Mouse (Mus musculus): Measurements from ENCODE around the gene Fat3. TPM values are rescaled to one million over a fixed set of nuclear protein-coding genes. Genes with fewer than 3 reads are reported as not detected.

Gene Fat3
- polyA plus RNA-seq, 1 experiment, result 0.14 TPM

DNA sequence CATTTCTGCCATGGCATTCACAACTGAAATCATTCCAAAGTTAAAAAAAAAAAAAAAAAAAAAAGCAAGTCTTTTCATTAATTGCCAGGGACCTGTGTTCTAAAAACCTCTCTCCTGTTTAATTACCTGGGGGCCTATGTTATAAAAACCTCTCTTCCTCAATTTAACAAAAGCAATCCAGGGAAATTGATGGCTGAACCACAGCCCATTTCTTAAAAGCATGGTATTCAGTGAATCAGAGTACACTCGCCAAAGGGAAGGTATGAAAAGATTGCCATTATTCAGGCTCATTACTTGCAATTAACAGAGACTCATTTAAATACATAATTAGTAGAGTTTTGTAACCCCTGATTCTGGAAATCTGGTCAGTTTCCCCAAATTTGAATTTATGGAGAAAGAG is 314.6 kb downstream of the Fat3 start:
- TF ChIP-seq POLR2A (IDR thresholded peaks at IDR 0.05; ENCODE audit: low read depth, low read length) (no peak), CTCF (conservative IDR thresholded peaks at IDR 0.05; ENCODE audit: insufficient read depth, insufficient read length, low read depth, low read length) (no peak)
- 95% methylated on average over 1 of the region's 1 CpGs for WGBS
- H3K36me3 ChIP-seq (ENCODE audit: control insufficient read depth, insufficient read depth, low read length), result no peaks in the 10 kb centered on the region
- no peaks in the 10 kb centered on the region for H3K27me3 ChIP-seq (replicated peaks; ENCODE audit: control insufficient read depth, insufficient read depth, low read length)
- no peaks in the 10 kb centered on the region for H3K4me1 ChIP-seq (ENCODE audit: control insufficient read depth, insufficient read depth, low read length)
- DNase-seq, result no peak
- H3K27ac ChIP-seq (ENCODE audit: insufficient read depth, low read depth, low read length), result no peak overlapping the region
- H3K4me3 ChIP-seq (ENCODE audit: insufficient read depth, low read depth, low read length), result no peak overlapping the region

GRCm38 (mm10) chr9:16169238-16169637 is 331.8 kb downstream of the Fat3 start:
- DNase-seq, result peak; percentile 4
- H3K4me3 ChIP-seq (ENCODE audit: insufficient read depth, low read depth, low read length), result no peak overlapping the region
- no peaks in the 10 kb centered on the region for H3K36me3 ChIP-seq (ENCODE audit: control insufficient read depth, insufficient read depth, low read length)
- TF ChIP-seq POLR2A (IDR thresholded peaks at IDR 0.05; ENCODE audit: low read depth, low read length), result no peak
- no peak for TF ChIP-seq CTCF (conservative IDR thresholded peaks at IDR 0.05; ENCODE audit: insufficient read depth, insufficient read length, low read depth, low read length)
- H3K4me1 ChIP-seq (ENCODE audit: control insufficient read depth, insufficient read depth, low read length), result no peaks in the 10 kb centered on the region
- WGBS, result 74% methylated on average over 4 of the region's 4 CpGs
- no peak overlapping the region for H3K27ac ChIP-seq (ENCODE audit: insufficient read depth, low read depth, low read length)
- H3K27me3 ChIP-seq (replicated peaks; ENCODE audit: control insufficient read depth, insufficient read depth, low read length), result no peaks in the 10 kb centered on the region

DNA sequence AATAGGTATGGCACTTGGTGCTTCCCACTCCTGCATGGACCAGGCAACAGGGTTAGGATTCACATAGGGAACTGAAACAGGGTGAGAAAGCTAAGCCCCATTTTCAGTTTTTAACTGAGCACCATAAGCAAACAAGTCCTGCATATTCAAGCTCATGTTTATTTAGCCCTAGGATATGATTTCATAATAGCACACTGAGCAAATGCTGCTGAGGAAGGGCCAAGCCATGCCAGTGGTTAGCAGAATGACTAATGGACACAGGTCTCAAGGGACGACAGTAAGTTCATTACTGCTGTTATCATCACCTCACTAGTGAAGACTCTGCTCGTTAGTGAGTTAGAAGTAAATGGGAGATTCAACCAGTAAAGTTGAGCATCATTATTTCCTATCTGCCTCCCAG is 333.0 kb downstream of the Fat3 start:
- no peaks in the 10 kb centered on the region for H3K4me1 ChIP-seq (ENCODE audit: control insufficient read depth, insufficient read depth, low read length)
- H3K27ac ChIP-seq (ENCODE audit: insufficient read depth, low read depth, low read length), result no peak overlapping the region
- H3K36me3 ChIP-seq (ENCODE audit: control insufficient read depth, insufficient read depth, low read length), result no peaks in the 10 kb centered on the region
- no peak for DNase-seq
- no peak overlapping the region for H3K4me3 ChIP-seq (ENCODE audit: insufficient read depth, low read depth, low read length)
- WGBS, result 52% methylated on average over 2 of the region's 2 CpGs
- TF ChIP-seq CTCF (conservative IDR thresholded peaks at IDR 0.05; ENCODE audit: insufficient read depth, insufficient read length, low read depth, low read length) (no peak), POLR2A (IDR thresholded peaks at IDR 0.05; ENCODE audit: low read depth, low read length) (no peak)
- H3K27me3 ChIP-seq (replicated peaks; ENCODE audit: control insufficient read depth, insufficient read depth, low read length), result no peaks in the 10 kb centered on the region

DNA sequence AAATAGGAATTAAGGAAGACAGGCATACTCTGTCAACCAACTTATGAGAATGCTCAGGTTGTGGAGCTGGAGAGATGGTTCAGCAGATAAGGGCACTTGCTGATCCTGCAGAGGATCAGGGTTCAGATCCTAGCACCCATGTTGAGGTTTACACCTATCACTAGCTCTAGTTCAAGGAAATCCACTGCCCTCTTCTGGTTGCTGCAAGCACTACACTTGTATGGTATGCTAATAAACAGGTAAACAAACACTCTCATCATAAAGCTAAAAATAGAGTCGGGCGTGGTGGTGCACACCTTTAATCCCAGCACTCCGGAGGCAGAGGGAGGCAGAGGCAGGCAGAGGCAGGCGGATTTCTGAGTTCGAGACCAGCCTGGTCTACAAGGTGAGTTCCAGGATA is 341.7 kb downstream of the Fat3 start:
- H3K4me3 ChIP-seq (ENCODE audit: insufficient read depth, low read depth, low read length), result no peak overlapping the region
- WGBS, result 91% methylated on average over 5 of the region's 5 CpGs
- H3K36me3 ChIP-seq (ENCODE audit: control insufficient read depth, insufficient read depth, low read length), result no peaks in the 10 kb centered on the region
- TF ChIP-seq POLR2A (IDR thresholded peaks at IDR 0.05; ENCODE audit: low read depth, low read length) (no peak), CTCF (conservative IDR thresholded peaks at IDR 0.05; ENCODE audit: insufficient read depth, insufficient read length, low read depth, low read length) (no peak)
- H3K27me3 ChIP-seq (replicated peaks; ENCODE audit: control insufficient read depth, insufficient read depth, low read length), result no peaks in the 10 kb centered on the region
- no peak overlapping the region for H3K27ac ChIP-seq (ENCODE audit: insufficient read depth, low read depth, low read length)
- DNase-seq, result no peak
- H3K4me1 ChIP-seq (ENCODE audit: control insufficient read depth, insufficient read depth, low read length), result no peaks in the 10 kb centered on the region

DNA sequence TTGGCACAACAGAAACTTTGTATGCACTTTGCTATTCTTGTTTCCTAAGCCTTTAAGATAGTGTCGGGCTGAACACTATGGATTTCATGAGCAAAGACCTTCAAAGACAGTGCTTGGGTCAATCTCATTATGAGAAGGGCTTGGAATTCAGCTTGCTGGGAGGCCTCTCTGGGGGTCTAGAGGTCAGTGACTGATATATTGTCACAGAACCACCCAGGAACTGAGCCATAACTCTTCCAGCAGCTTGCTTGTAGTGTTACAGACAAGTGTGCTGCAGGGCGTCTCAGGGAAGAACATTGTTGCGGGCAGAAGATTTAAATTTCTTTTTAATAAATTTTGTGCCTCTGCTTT is 347.5 kb downstream of the Fat3 start:
- no peak for TF ChIP-seq POLR2A (IDR thresholded peaks at IDR 0.05; ENCODE audit: low read depth, low read length)
- no peak for TF ChIP-seq CTCF (conservative IDR thresholded peaks at IDR 0.05; ENCODE audit: insufficient read depth, insufficient read length, low read depth, low read length)
- Histone ChIP-seq H3K36me3 (ENCODE audit: control insufficient read depth, insufficient read depth, low read length) (no peaks in the 10 kb centered on the region), H3K4me3 (ENCODE audit: insufficient read depth, low read depth, low read length) (no peak overlapping the region), H3K27me3 (replicated peaks; ENCODE audit: control insufficient read depth, insufficient read depth, low read length) (no peaks in the 10 kb centered on the region), H3K4me1 (ENCODE audit: control insufficient read depth, insufficient read depth, low read length) (no peaks in the 10 kb centered on the region), H3K27ac (ENCODE audit: insufficient read depth, low read depth, low read length) (no peak overlapping the region)
- 45% methylated on average over 3 of the region's 3 CpGs for WGBS
- DNase-seq, result peak; percentile 4

- Histone ChIP-seq H3K4me3 (ENCODE audit: insufficient read depth, low read depth, low read length) (no peak overlapping the region), H3K4me1 (ENCODE audit: control insufficient read depth, insufficient read depth, low read length) (no peaks in the 10 kb centered on the region), H3K27me3 (replicated peaks; ENCODE audit: control insufficient read depth, insufficient read depth, low read length) (no peaks in the 10 kb centered on the region), H3K36me3 (ENCODE audit: control insufficient read depth, insufficient read depth, low read length) (no peaks in the 10 kb centered on the region), H3K27ac (ENCODE audit: insufficient read depth, low read depth, low read length) (no peak overlapping the region)
- whole genome bisulfite sequencing, result 48% methylated on average over 4 of the region's 4 CpGs
- no peak for TF ChIP-seq CTCF (conservative IDR thresholded peaks at IDR 0.05; ENCODE audit: insufficient read depth, insufficient read length, low read depth, low read length)
- TF ChIP-seq POLR2A (IDR thresholded peaks at IDR 0.05; ENCODE audit: low read depth, low read length), result no peak
- DNase-seq, result no peak
Measured at GRCm38 (mm10) chr9:16152756-16153579, 348.1 kb downstream of the Fat3 start.

- Histone ChIP-seq H3K36me3 (ENCODE audit: control insufficient read depth, insufficient read depth, low read length) (no peaks in the 10 kb centered on the region), H3K4me1 (ENCODE audit: control insufficient read depth, insufficient read depth, low read length) (no peaks in the 10 kb centered on the region), H3K4me3 (ENCODE audit: insufficient read depth, low read depth, low read length) (no peak overlapping the region), H3K27ac (ENCODE audit: insufficient read depth, low read depth, low read length) (no peak overlapping the region), H3K27me3 (replicated peaks; ENCODE audit: control insufficient read depth, insufficient read depth, low read length) (no peaks in the 10 kb centered on the region)
- TF ChIP-seq POLR2A (IDR thresholded peaks at IDR 0.05; ENCODE audit: low read depth, low read length), result no peak
- no peak for TF ChIP-seq CTCF (conservative IDR thresholded peaks at IDR 0.05; ENCODE audit: insufficient read depth, insufficient read length, low read depth, low read length)
- DNase-seq, result peak; percentile 19
Measured at GRCm38 (mm10) chr9:16150046-16150445, 351.0 kb downstream of the Fat3 start.

Measured in kidney, adult 2 months (tissue).